Mouse (Mus musculus) v-Abl transformed pro-B cells (cell line): ENCODE measurements around the gene Col5a2.
"Not testable (repeated sequence)": the region's sequence is repeated elsewhere in the genome, so short reads cannot be mapped to it uniquely, and the experiment has no call there.

ENCODE experiments used
- in situ Hi-C, 2 experiments: fragments of 400-800 bp; cut with MboI; formaldehyde crosslinking; loops; one replicate each; pipeline ENCODE4 v1.15.1; 2025; ENCODE audit not compliant: unreplicated experiment in 2 of 2

Col5a2 gene

DNA sequence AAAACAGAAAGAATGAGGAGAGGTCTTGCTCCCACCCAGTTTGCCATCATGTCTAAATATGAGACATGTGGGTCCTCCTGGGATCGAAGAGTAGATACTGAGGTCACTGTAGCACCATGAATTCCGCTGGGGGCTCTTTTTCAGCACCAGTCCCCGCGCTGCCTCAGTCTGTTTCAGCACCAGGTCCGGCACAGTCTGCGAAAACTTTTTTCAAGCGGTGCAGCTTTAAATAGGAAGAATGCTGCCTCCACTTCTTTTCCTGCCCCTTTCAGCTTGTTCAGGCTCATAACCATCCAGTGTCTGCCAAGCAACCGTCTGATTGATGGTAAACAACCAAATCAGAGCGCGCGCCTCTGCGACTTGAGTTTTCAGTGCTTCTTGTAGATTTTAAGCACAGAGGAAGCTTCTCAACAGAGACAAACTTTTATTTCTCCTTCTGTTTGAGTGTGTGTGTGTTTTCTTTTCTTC lies at the start of gene Col5a2:
Gene Col5a2, minus strand, starts transcription at position 418 of the 468 bp plus-strand sequence.
- in situ Hi-C loops, result no loop called here

DNA sequence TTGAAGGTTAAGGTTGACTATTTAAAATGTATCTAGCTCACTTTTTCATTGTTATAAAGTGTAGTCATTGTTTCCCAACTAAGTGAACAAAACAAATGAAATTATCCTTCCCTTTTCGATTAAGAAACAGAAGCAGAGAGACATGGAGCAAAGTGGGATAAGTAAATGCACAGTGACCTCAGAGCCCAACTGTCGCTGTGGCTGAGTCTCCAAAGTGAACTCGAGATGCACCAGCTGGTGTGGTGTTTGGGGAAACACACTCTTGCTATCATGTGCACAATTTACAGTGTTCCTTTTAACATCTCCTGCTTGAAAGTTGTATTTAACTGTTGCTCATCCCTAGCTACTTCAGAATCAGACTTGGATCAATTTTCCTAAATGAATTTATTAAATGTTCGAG lies 47.4 kb upstream of the Col5a2 start:
- in situ Hi-C loops, result no loop called here

DNA sequence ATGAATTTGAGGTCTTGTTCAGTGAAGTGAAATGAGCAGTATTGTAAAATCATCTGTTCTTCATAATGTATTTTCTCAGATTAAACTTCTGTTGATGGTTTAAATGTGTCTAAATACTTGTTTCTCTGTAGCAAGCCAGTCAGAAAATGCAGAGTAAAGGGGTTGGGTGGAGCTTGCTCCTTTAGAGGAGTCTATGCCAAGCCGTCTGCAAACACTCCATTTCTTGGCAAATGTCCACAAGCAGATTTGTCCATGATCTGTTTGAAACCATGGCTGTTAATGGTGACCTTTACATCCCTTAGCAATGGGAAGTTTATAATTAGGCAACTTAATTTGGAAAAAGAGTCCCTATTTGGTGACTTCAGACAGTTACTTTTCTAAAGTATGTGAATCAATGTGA lies 38.8 kb upstream of the Col5a2 start:
- in situ Hi-C loops, result no loop called here

DNA sequence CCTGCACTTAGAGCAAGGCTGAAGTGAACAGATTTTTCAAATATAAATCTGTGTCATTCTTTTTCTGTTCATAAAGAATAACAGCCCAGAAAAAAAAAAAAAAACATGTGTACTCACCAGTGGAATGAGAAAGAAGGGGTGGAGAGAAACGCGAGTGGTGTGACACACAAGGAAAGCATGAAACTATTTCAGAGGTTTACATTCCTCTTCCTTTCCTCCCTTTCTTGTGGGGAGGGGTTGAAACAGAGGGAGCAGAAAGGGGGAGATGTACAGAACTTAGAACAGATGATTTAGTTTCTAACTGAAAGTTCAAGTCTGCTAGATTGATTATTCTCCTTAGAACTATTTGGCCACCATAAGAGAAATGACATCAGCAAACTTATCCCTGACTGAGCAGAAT lies 38.1 kb upstream of the Col5a2 start:
- in situ Hi-C loops, result no loop called here

DNA sequence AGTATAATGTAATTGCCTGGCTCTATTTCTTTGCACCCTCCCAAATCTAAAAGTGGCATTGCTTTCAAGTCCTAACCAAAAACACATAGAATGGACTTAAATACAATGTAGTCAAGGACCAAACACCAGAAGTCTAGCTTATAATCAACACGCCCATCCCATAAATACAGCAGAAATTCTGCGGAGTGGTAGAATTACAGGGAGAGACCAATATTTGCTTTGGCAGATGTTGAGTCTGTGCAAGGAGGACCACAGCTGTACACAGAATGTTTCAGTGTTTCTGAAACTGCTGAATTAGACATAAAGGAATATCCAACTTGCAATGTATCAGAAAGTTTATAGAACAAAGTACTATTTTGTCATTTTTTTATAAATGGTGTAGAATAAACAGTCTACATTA lies 28.4 kb upstream of the Col5a2 start:
- in situ Hi-C loops, result no loop called here

DNA sequence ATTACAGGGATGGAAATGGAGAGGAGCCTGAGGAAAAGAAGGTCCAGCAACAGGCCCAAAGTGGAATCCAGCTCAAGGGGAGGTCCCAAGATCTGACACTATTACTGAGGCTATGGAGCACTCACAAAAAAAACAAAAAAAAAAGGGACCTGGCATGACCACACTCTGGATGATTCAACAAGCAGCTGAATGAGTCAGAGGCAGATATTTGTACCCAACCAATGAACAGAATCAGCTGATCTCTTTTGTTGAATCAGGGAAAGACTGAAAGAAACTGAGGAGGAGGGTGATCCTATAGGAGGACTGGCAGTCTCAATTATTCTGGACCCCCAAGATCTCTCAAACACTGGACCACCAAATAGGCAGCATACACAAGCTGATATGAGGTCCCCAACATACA lies 24.4 kb upstream of the Col5a2 start:
- in situ Hi-C loops, result not testable (repeated sequence)

DNA sequence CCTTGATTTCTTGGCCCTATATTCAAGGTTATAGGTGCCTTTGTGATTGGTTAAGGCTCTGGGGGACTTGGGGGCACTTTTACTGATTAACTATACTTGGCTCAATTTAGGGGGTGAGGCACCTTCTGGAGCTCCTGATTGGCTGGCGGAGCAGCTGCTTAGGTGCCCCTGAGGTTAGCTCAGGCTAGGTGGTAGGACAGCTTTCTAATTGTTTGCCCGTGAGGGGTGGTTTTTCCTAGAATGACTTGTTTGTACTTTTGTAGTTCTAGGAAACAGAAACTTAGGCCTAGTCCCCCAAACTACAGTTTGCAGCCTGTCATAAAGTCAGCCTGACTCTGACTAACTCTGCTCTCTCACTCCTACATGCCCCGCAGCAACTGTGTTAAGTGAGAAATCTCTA lies 20.5 kb upstream of the Col5a2 start:
- in situ Hi-C loops, result no loop called here

DNA sequence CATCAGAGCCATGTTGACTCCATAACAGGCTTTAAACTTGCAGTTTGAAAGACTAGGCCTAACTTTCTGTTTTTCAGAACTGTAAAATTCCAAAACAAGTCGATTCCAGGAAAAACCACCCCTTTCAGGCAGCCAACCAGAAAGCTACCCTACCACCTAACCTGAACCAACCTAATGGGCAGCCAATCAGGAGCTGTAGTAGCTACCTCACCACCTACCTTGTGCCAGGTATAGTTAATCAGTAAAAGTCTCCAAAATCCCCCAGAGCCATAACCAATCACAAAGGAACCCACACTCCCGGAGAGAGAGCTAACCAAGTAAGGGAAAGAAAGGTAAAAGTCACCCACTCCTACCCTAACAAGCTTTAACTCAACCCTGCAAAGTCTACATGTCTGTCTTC lies 18.4 kb upstream of the Col5a2 start:
- in situ Hi-C loops, result no loop called here

DNA sequence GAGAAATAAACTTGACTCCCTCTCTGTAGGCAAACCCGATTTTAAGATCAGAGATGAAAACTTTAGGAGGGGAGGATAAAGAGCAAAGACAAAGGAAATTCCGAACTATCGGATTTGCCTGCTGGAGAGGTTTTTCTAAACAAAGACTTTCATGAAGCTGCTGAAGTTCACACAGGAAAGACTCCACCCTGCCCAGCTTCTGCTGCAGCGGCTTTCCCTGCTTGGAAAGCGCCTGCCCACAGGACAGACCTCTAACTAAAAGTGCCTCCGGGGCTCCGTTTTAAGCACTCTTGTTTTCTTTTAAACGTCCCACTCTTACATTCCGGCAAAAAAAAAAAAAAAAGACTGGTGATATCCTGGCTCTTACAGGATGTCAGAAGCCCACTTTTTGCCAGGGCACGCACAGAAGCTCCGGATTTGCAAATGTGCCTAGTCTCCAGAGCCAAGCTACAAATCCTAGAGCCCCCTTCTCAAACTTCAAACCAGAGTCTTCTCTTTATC lies 791 bp downstream of the Col5a2 start:
- in situ Hi-C loops, result no loop called here

DNA sequence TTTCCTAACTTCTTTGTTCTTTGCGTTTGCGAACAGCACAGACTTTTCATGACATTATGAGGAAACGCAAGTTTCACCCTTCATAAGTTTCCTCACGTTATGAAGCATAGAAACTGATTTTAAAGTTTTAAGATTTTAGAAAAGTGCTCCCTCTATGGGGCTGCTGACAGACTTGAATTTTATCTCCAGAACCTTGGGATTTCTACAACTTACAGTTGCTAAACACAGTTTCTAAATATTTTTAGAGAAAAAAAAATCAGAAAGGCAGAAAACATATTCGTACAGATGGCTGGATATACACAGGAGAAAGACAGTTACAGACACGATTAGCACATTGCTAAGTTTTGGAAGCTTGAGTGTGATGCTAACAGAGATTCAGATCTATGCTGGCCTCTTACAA lies 1.6 kb downstream of the Col5a2 start:
- in situ Hi-C loops, result no loop called here

DNA sequence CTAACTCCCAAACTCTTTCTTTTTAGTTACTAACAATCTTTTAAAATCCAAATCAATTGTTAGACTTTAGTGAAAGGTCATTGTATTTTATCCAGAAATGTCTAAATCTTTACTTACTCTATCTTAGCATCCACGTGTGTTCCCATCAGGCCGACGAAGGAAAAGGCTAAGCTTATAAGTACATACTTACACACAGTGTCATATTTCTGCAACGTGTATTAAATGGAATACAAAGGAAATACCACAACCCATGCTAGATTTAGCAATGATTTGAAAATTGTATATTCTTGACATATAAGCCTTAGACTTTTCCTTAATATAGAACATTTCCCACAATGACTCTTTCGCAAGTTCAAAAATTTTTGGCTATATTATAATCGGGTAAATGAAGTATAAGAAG lies 2.6 kb downstream of the Col5a2 start:
- in situ Hi-C loops, result no loop called here

DNA sequence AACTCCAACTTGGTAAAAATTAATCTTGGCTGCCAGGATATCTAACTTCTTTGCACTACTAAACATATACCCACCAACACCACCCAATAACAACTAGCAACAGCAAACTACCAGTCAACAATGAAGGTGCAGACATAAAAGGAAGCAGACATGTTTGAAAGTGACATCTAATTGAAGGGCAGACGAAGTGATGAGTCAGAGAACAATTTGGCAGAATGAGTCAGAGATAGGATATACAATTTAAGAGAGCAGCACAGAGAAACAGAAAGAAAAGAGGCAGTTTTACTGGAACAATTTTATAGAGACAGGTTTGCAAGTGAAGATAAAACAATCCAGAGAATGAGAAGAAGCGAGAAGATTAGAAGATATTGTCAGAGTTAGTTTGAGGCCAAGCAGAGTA lies 8.1 kb downstream of the Col5a2 start:
- in situ Hi-C loops, result no loop called here

DNA sequence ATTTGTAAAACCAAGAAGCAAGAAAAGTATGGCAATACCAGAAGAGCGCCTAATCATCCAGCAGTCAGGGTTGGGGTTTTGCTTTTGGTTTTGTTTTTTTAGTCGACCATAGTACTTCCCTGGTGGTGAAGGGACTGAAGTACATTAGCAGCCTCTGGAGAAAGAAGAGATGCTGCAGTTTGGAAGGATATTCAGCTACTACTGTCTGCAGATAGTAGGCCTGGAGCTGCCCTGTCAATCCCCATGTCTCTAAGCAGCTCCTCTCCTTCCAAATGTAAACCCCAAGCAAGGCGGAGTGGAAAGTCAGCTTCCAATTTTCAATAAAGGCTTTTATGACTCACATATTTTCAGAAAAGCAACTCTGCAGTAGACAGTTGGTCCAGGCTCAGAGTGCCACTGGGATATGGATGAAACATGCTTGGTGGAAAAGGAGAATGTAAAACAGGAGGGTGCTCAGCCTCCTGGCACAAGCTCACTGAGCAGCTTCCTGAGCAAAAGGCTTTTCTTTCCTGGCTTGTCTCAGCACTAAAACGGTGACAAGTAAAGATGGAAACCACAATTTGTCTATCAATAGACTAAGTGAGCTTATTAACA lies 10.9 kb downstream of the Col5a2 start:
- in situ Hi-C loops, result no loop called here

DNA sequence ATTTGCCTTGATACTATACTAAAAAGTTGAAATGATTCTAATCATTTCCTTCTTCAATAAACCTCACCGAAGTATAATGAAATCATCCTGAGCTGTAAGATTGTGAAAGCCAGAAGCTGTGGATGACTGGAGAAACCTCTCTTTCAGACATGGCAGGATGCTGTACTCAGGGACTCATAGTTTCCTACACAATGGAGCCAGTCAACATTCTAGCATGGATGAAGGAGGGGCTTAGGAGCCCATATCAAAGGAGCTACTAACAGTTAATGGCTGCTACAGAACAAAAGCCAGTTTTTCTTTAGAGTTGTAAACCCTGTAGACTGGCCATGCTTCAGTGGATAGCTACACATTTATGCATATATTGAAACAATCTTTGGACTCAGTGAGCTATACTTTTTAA lies 12.6 kb downstream of the Col5a2 start:
- in situ Hi-C loops, result no loop called here

DNA sequence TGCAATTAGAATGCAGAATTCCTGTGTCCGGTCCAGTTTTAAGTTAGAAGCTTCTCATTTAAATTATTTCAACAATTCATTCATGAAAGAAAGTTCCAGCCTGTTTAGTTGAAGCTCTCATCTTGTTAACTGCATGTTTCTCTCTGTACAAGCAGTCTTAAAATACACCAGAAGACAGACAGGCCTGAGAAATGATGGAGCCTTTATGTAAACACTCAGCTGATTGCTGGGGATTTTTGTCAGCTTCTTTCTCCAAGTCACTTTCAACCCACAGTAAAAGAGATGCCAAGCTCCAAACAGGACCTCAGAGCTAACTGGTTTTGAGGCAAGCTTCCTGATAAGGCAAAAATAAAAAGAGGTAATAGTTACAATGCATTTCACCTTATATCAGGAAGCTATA lies 14.8 kb downstream of the Col5a2 start:
- in situ Hi-C loops, result no loop called here

DNA sequence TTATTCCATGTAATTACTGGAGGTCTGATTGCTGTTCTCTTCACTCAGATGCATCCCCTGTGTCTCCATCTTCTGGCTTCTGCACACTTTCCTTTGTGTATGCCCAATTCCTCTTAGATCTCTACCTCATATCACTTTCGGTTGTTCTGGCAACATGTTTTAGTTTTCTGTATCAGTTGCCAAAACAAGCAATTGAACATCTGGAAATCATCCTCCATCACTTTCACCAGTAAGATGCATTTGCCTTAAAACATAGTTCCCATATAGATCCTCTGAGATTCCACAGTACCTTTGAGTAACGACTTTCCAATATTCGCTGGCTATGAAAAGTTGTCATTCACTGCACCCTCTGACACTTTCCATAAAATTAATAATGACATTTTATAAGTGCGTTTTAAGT lies 20.1 kb downstream of the Col5a2 start:
- in situ Hi-C loops, result no loop called here

DNA sequence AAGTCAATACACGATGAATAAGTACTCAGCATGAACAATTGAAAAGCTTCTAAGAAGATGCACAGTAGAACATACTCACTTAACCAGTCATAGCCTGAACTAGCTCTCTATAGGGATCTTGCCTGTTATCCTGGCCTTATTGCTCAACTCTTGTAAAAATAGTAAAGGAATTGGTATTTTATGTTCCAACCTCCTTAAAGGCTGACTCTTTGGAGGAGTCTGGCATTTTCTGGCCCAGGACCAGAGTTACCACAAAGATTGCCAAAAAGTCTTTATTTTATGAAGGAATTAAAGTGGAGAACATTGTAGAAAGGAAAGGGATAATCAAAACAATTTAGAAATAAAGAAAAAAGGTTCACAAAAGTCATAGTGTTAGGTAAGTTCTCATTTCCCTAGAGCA lies 21.2 kb downstream of the Col5a2 start:
- in situ Hi-C loops, result no loop called here

DNA sequence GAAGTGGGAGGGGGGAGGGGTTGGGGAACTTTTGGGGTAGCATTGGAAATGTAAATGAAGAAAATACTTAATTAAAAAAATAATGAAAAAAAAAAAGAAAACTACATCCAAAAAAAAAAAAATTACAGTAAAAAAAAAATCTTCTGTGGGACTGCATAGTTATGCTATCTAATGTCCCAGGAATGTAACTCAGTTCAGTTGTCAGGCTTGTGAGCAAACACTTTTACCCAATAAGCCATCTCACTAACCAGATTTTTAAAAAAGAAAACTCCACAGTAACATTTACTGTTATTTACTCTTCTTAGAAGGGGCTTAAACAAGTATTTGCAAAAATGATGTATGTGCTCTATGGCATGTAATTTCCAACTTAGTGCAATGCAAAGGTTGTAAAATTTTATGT lies 24.0 kb downstream of the Col5a2 start:
- in situ Hi-C loops, result no loop called here

DNA sequence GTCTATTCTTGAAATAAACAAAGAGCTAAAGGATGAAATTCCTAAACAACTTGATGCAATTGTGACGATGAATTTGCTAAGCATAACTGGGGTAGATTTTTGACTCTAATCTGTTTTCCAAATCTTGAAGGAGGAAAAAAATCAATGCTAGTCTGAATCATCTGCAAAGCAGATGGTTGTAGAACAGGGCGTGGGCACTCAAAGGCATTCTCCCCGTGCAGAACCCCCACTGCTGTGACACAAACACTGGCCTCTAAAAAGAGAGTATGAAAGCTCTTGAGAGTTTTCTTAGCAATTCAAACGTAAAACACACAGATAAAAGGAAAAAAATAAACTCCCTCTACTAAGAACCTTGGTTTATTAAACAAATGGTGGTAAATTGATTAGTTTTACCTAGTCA lies 30.3 kb downstream of the Col5a2 start:
- in situ Hi-C loops, result no loop called here

DNA sequence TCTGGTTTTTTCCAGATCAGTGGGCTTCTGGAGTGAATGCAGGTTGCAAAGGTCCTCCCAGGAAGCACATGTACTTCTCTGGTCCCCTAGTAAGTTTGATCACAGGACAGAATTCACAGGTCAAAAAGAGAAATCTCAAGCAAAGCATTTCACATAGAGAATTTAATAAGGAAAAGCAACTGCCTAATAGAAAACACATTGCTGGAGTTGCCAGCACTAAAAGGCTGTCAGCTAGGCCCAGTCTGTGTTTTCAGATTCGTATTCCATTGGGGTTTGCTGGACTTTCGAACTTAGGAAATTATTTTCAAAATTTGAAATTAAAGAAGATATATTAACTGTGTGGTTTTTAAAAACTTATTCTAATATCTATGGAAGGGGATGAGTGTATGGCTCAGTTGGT lies 42.3 kb downstream of the Col5a2 start:
- in situ Hi-C loops, result no loop called here

DNA sequence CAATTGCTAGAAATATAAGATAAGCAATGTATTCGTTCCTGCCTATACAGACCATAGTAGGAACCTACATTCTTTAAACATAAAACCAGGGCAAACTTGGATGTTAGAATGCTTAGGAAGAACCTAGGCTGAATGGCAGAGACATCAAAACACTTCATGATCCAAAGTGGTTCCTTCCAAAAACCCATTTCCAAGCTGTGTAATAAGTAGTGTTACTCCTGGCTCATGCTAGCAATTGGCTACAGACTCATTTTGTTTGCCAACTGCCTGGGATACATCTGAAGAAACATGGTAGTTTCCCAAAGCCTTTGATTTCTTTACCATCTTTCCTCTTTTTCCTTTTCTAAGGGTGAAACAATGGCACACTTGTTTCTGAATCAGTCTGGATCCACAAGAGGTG lies 47.3 kb downstream of the Col5a2 start:
- in situ Hi-C loops, result no loop called here

DNA sequence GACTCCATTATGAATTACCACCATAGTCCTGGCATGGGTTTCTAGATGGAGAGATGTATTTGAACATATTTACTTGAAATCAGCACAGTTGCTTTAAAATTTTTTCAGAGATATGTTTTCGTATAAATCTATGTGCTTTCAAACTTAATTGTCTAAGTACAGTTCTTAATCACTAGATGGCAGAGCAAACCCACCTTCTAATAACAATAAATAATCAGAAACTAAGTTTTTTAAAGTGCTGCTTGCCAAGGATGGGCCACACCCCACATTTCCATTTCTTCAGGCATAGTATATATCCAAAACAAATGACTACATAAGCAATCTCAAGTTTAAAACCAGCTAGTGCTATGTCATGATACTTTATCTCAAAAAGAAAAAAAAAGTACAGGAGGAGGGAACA lies 54.2 kb downstream of the Col5a2 start:
- in situ Hi-C loops, result loop anchor here in 1 of 2 experiments (25.0 kb wide), 1 partner anchor 563 kb away; no protein-coding TSS in a partner anchor

DNA sequence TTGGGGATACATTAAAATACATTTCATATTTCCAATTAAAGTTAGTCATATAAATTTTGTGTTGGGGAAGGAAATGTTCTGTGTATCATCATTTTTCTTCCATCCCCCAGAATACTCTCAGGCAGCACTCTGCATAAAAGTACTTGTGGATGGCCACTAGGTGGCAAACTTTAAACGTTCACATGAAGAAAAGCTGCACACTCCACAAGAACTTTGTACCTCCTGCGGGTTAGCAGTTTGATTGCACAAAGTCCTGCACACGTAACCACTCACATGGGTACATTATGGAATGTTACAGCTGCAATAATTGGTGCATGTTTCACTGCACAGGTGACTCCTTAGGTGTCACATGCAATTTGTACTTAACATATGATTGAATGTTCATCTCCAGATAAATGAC lies 71.2 kb downstream of the Col5a2 start:
- in situ Hi-C loops, result loop anchor here (5.0 to 25.0 kb wide), 3 partner anchors 195 to 580 kb away; no protein-coding TSS in a partner anchor
